Mouse (Mus musculus): ENCODE data around the gene Cct4. TPM values are rescaled to one million over a fixed set of nuclear protein-coding genes. Genes with fewer than 3 reads are reported as not detected.

The Cct4 gene
- polyA plus RNA-seq, 1 experiment from 2014 or later: 269 TPM

DNA sequence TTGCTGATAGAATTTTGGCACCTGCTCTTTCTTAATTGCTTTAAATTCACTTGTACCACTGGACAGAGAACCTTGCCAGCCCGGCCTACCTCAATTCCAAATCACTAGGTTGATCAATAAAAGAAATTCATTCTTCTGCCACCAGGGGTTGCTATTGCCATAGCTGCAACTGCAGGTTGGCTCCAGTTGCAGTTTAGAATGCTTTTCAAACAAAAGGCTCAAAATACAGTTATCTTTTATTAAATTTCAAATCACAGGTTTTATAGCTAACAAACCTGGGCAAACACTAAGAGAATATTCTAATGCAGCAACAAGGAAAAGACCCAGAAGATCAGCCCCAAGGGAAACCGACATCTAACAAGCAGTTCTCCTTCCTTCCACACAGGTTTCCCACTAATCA lies 3.0 kb upstream of the Cct4 start:
- H3K4me1 ChIP-seq: peaks cover 28% of the 10 kb centered on the region
- H3K9me3 ChIP-seq (replicated peaks): no peaks in the 10 kb centered on the region
- H3K27me3 ChIP-seq (replicated peaks): no peaks in the 10 kb centered on the region
- no peak overlapping the region for H3K4me3 ChIP-seq
- H3K9ac ChIP-seq: no peak overlapping the region
- 51% methylated on average over 2 of the region's 2 CpGs for WGBS (ENCODE audit: insufficient replicate concordance)
- no peak overlapping the region for H3K27ac ChIP-seq
- peaks cover 5% of the 10 kb centered on the region; the same call in 1 of the 2 replicates for H3K36me3 ChIP-seq
- ATAC-seq: no peak
- H3K4me2 ChIP-seq: no peak overlapping the region

DNA sequence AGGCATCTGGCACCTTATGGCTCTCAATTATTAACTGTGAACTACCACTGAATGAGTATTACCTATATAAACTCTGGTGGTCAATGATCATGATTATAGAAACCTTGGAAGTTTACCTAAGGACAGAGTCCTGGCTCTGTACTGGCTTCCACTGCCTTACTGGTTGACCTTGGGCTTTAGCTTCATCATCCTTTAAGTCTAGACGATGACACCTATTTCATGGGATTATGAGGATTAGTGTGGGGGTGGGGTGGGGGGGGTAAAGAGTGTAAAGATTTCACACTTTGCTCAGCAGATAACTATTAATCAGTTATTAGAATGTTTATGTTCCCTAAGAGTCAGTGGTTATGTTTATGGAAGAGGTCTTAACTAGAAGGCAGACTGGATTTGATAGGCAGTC lies 533 bp upstream of the Cct4 start:
- Histone ChIP-seq H3K27ac (peak overlapping the region; percentile 90), H3K4me2 (peak overlapping the region; percentile 86), H3K9ac (peak overlapping the region; percentile 84), H3K27me3 (replicated peaks) (no peaks in the 10 kb centered on the region), H3K9me3 (replicated peaks) (no peaks in the 10 kb centered on the region), H3K4me3 (peak overlapping the region; percentile 82), H3K36me3 (peaks cover 25% of the 10 kb centered on the region), H3K4me1 (peaks cover 22% of the 10 kb centered on the region)
- 0 out of 2 replicates have a peak, but pooled peaks have one; percentile 14 for ATAC-seq
- WGBS (ENCODE audit: insufficient replicate concordance): 36% methylated on average over 1 of the region's 1 CpGs

DNA sequence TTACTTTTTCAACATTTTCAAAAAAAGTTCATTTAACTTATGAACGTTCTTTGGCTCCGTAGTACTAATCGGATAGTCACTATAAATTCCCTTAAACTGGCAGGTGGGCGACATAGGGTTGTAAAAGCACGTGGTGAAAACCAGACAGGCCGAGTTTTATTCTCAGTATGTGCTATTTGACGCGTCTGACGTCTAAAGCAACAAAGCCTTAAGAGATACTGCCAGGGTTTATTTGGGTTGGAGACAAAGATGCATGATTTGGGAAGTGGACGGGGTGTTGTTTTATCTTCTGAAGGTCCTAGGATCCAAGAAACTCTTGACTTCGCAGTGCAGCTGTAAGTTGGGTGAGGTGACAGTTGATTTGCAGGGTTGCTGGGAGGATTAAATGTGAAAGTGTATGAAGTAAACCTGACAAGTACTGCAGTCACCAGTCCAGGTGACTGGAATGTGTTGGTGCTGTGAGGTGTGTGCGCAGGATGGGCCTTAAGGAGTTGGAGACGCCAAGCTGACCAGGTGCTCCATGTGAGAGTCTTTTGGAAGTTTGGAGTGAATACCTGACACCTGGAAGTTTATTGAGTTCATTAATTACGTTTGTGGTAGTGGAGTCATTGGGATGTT lies 1.0 kb downstream of the Cct4 start:
- ATAC-seq: no peak
- Histone ChIP-seq H3K9me3 (replicated peaks) (no peaks in the 10 kb centered on the region), H3K4me3 (peak overlapping the region; percentile 82), H3K9ac (peak overlapping the region; percentile 84), H3K4me1 (peaks cover 22% of the 10 kb centered on the region), H3K36me3 (peaks cover 39% of the 10 kb centered on the region), H3K27me3 (replicated peaks) (no peaks in the 10 kb centered on the region), H3K27ac (peak overlapping the region; percentile 90), H3K4me2 (peak overlapping the region; percentile 86)
- 5% methylated on average over 14 of the region's 14 CpGs for WGBS (ENCODE audit: insufficient replicate concordance)

DNA sequence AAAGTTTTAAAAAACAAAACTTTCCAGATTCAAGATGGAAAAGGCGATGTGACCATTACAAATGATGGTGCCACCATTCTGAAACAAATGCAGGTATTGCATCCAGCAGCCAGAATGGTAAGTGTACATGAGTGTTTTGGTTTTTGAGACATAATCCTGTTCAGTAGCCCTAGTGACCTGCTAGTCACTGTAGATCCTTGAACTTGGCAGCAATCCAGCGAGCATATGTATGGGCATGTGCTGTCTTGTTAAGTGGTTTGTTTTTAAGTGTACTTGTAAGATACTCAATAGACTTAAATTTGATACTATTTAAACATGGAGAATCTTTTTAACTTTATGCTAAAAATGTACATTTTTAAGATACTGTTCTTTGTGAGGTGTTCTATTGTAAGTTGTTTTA lies 4.0 kb downstream of the Cct4 start:
- H3K9me3 ChIP-seq (replicated peaks): no peaks in the 10 kb centered on the region
- peaks cover 43% of the 10 kb centered on the region for H3K4me1 ChIP-seq
- no peak overlapping the region for H3K4me2 ChIP-seq
- H3K27me3 ChIP-seq (replicated peaks): no peaks in the 10 kb centered on the region
- H3K27ac ChIP-seq: no peak overlapping the region
- WGBS (ENCODE audit: insufficient replicate concordance): 91% methylated on average over 2 of the region's 2 CpGs
- H3K9ac ChIP-seq: no peak overlapping the region
- no peak overlapping the region for H3K4me3 ChIP-seq
- peaks cover 66% of the 10 kb centered on the region for H3K36me3 ChIP-seq
- ATAC-seq: no peak

GRCm38 (mm10) chr11:22995461-22995860 lies 5.1 kb downstream of the Cct4 start:
- peaks cover 78% of the 10 kb centered on the region for H3K36me3 ChIP-seq
- H3K4me2 ChIP-seq: no peak overlapping the region
- no peaks in the 10 kb centered on the region for H3K27me3 ChIP-seq (replicated peaks)
- H3K9ac ChIP-seq: no peak overlapping the region
- ATAC-seq: no peak
- no peak overlapping the region for H3K4me3 ChIP-seq
- no peak overlapping the region for H3K27ac ChIP-seq
- H3K4me1 ChIP-seq: peaks cover 36% of the 10 kb centered on the region
- WGBS (ENCODE audit: insufficient replicate concordance): 94% methylated on average over 4 of the region's 4 CpGs
- H3K9me3 ChIP-seq (replicated peaks): no peaks in the 10 kb centered on the region

DNA sequence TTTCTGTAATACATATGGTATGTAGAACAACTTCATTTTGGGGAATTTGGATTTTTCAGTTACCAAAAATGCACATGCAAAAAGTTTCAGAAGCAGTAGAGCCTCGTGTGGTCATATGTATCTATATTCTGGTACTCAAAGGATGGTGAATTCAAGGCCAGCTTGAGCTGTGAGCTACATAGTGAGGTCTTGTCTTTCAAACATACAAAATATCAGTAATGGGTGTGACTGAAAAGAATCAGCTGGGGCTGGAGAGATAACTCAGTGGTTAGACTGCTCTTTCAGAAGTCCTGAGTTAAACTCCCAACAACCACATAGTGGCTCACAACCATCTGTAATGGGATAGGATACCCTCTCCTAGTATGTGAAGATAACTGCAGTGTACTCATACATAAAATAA lies 8.0 kb downstream of the Cct4 start:
- Histone ChIP-seq H3K4me3 (no peak overlapping the region), H3K36me3 (peaks cover 94% of the 10 kb centered on the region), H3K27ac (peak overlapping the region; percentile 74), H3K9me3 (replicated peaks) (no peaks in the 10 kb centered on the region), H3K9ac (peak overlapping the region; percentile 24; the same call in 1 of the 2 replicates), H3K27me3 (replicated peaks) (no peaks in the 10 kb centered on the region), H3K4me2 (peak overlapping the region; percentile 41), H3K4me1 (peaks cover 22% of the 10 kb centered on the region)
- 42% methylated on average over 1 of the region's 1 CpGs for WGBS (ENCODE audit: insufficient replicate concordance)
- peak; percentile 97 for ATAC-seq

GRCm38 (mm10) chr11:23005276-23005675 lies 15.0 kb downstream of the Cct4 start:
- Histone ChIP-seq H3K27me3 (replicated peaks) (no peaks in the 10 kb centered on the region), H3K36me3 (peaks cover 59% of the 10 kb centered on the region), H3K27ac (no peak overlapping the region), H3K9me3 (replicated peaks) (no peaks in the 10 kb centered on the region), H3K4me2 (no peak overlapping the region), H3K9ac (no peak overlapping the region), H3K4me3 (no peak overlapping the region), H3K4me1 (peaks cover 20% of the 10 kb centered on the region)
- no peak for ATAC-seq
- WGBS (ENCODE audit: insufficient replicate concordance): 83% methylated on average over 1 of the region's 1 CpGs

DNA sequence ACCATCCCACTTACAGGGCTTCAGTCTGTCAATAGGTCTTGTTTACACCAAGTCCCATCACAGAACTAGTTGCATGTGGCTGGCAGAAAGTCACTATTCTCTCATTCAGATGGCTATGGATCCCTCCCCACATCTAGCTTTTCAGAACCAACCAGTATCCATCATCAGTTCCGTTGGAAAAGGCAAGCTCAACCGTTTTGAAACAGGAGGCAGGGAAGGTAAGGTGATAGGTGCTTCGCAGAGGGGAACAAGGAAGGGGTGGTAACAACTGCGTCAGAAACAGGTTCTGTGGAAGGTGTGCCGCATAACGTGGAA lies 16.8 kb downstream of the Cct4 start:
- Histone ChIP-seq H3K9ac (peak overlapping the region; percentile 80), H3K4me2 (peak overlapping the region; percentile 95), H3K27me3 (replicated peaks) (no peaks in the 10 kb centered on the region), H3K9me3 (replicated peaks) (no peaks in the 10 kb centered on the region), H3K27ac (peak overlapping the region; percentile 96), H3K4me3 (peak overlapping the region; percentile 71), H3K36me3 (peaks cover 42% of the 10 kb centered on the region), H3K4me1 (peaks cover 20% of the 10 kb centered on the region)
- ATAC-seq: peak; percentile 65
- 4% methylated on average over 6 of the region's 6 CpGs for WGBS (ENCODE audit: insufficient replicate concordance)

- peaks cover 37% of the 10 kb centered on the region for H3K36me3 ChIP-seq
- H3K9ac ChIP-seq: peak within 1 kb of the TSS; percentile 80
- no peaks in the 10 kb centered on the region for H3K27me3 ChIP-seq (replicated peaks)
- H3K4me1 ChIP-seq: peaks cover 20% of the 10 kb centered on the region
- peak within 1 kb of the TSS; percentile 96 for H3K27ac ChIP-seq
- H3K4me3 ChIP-seq: peak within 1 kb of the TSS; percentile 71
- ATAC-seq: peak; percentile 97
- peak within 1 kb of the TSS; percentile 95 for H3K4me2 ChIP-seq
- H3K9me3 ChIP-seq (replicated peaks): no peaks in the 10 kb centered on the region
- WGBS (ENCODE audit: insufficient replicate concordance): under 1% methylated on average over 22 of the region's 22 CpGs
Measured at GRCm38 (mm10) chr11:23007481-23008180, 17.3 kb downstream of the Cct4 start, which contains the start of gene Fam161a. TSS of gene Fam161a (plus strand) at chr11:23007531.

DNA sequence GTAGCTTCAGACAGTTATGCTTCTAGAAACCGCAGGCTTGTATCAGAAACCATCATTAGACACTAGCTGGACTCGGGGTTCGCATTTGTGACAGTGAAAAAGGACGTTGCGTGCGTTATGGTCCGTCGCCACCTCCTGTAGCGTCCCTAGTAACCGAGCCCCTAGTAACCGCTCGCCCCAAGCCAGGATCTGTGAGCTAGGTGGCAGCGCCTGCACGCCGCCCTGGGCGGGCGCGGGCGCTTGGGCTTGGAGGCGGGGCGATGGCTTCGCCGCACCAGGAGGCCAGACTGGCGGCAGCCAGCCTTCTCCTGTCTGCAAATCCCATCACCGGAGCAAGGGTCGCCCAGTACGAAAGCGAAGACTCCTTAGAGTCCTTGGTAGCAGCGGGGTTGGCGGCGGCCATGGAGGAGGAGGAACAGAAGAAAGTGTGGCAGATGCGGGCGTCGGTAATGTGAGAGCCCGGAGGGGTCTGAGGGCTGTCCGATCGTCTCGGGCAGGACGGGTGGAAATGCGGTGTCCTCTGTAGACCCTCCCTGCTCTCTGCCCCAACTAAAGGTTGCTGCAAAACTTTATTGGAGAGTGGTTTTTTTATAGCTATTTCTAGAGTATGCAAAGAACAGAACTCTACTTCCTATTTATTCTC lies 18.0 kb downstream of the Cct4 start:
- ATAC-seq: peak; percentile 83
- peaks cover 20% of the 10 kb centered on the region for H3K4me1 ChIP-seq
- peak overlapping the region; percentile 80 for H3K9ac ChIP-seq
- peaks cover 30% of the 10 kb centered on the region for H3K36me3 ChIP-seq
- peak overlapping the region; percentile 95 for H3K4me2 ChIP-seq
- H3K4me3 ChIP-seq: peak overlapping the region; percentile 71
- H3K9me3 ChIP-seq (replicated peaks): no peaks in the 10 kb centered on the region
- no peaks in the 10 kb centered on the region for H3K27me3 ChIP-seq (replicated peaks)
- 2% methylated on average over 40 of the region's 40 CpGs for WGBS (ENCODE audit: insufficient replicate concordance)
- H3K27ac ChIP-seq: peak overlapping the region; percentile 96

- peak overlapping the region; percentile 71 for H3K4me3 ChIP-seq
- H3K9ac ChIP-seq: peak overlapping the region; percentile 80; the same call in 1 of the 2 replicates
- H3K4me2 ChIP-seq: peak overlapping the region; percentile 95
- peaks cover 25% of the 10 kb centered on the region for H3K36me3 ChIP-seq
- ATAC-seq: no peak
- no peaks in the 10 kb centered on the region for H3K27me3 ChIP-seq (replicated peaks)
- H3K27ac ChIP-seq: no peak overlapping the region
- 21% methylated on average over 4 of the region's 4 CpGs for WGBS (ENCODE audit: insufficient replicate concordance)
- H3K4me1 ChIP-seq: peaks cover 20% of the 10 kb centered on the region
- no peaks in the 10 kb centered on the region for H3K9me3 ChIP-seq (replicated peaks)
Measured at GRCm38 (mm10) chr11:23008824-23009200, 18.5 kb downstream of the Cct4 start.

GRCm38 (mm10) chr11:23013096-23013495 lies 22.8 kb downstream of the Cct4 start:
- WGBS (ENCODE audit: insufficient replicate concordance): 63% methylated on average over 1 of the region's 1 CpGs
- no peak for ATAC-seq

More at GRCm38 (mm10) chr11:23013096-23013495, 22.8 kb downstream of the Cct4 start:
- no peak overlapping the region for H3K4me2 ChIP-seq
- H3K9me3 ChIP-seq (replicated peaks): no peaks in the 10 kb centered on the region
- no peak overlapping the region for H3K9ac ChIP-seq
- H3K4me1 ChIP-seq: peaks cover 9% of the 10 kb centered on the region; the same call in 1 of the 2 replicates
- H3K27ac ChIP-seq: no peak overlapping the region
- H3K36me3 ChIP-seq: no peaks in the 10 kb centered on the region
- H3K4me3 ChIP-seq: no peak overlapping the region
- H3K27me3 ChIP-seq (replicated peaks): no peaks in the 10 kb centered on the region

All from liver, embryonic 12.5 days (tissue).